Mouse (Mus musculus) CH12.LX (cell line): ENCODE data around the gene Abcb8. TPM values are rescaled to one million over a fixed set of nuclear protein-coding genes. Genes with fewer than 3 reads are reported as not detected.

ENCODE experiments used
- DNase-seq: peaks from one replicate; pipeline ENCODE4 v3.0.0-alpha.2; 2013; ENCODE audit errors: extremely low read depth
- H3K27ac ChIP-seq: 2 replicates; pipeline ENCODE4 v1.5.1; 2012; ENCODE audit warnings: low read depth, mild to moderate bottlenecking, control low read depth, moderate library complexity; ENCODE audit not compliant: insufficient read depth
- H3K27me3 ChIP-seq: replicated peaks from 2 replicates; pipeline ENCODE3; 2012; ENCODE audit warnings: inconsistent platforms
- H3K36me3 ChIP-seq, 2 experiments: replicated peaks in 1 of 2; 2 replicates each; pipeline versions ENCODE3 to v1.6.1; 2012; ENCODE audit warnings: inconsistent platforms in 1 of 2, low read length in 1 of 2, mild to moderate bottlenecking in 1 of 2, mixed read lengths in 1 of 2, moderate library complexity in 1 of 2; ENCODE audit not compliant: control insufficient read depth in 1 of 2, insufficient read depth in 1 of 2
- H3K4me1 ChIP-seq, 2 experiments: 2 replicates each; pipeline ENCODE4 v1.6.1; 2012; ENCODE audit warnings: inconsistent platforms in 1 of 2, moderate library complexity in 1 of 2; ENCODE audit not compliant: insufficient read depth in 2 of 2, control insufficient read depth in 1 of 2
- H3K4me2 ChIP-seq: 2 replicates; pipeline ENCODE4 v1.6.1; 2012; ENCODE audit warnings: low read depth, mild to moderate bottlenecking, control low read depth; ENCODE audit not compliant: poor library complexity, insufficient read depth, severe bottlenecking
- H3K4me3 ChIP-seq, 3 experiments: fragments of 150-350 bp in 1 of 3; sonication (generic) in 1 of 3; replicated peaks in 1 of 3; 2 replicates each; pipeline versions ENCODE3 to v1.5.1; 2011 to 2012; ENCODE audit warnings: low read depth in 2 of 3, low read length in 2 of 3, mild to moderate bottlenecking in 2 of 3, moderate library complexity in 2 of 3, control low read depth in 1 of 3, improper control_type of control experiment in 1 of 3, inconsistent platforms in 1 of 3, mixed read lengths in 1 of 3; ENCODE audit not compliant: poor library complexity in 1 of 3
- H3K79me2 ChIP-seq: replicated peaks from 2 replicates; pipeline ENCODE4 v1.6.1; 2012; ENCODE audit warnings: mild to moderate bottlenecking, moderate library complexity; ENCODE audit not compliant: control insufficient read depth, poor library complexity, insufficient read depth, severe bottlenecking; ENCODE audit errors: extremely low read depth
- H3K9ac ChIP-seq: 2 replicates; pipeline ENCODE4 v1.6.1; 2012; ENCODE audit warnings: low read depth, mild to moderate bottlenecking, control low read depth, moderate library complexity; ENCODE audit not compliant: insufficient read depth
- H3K9me3 ChIP-seq: replicated peaks from 2 replicates; pipeline ENCODE3; 2012; ENCODE audit warnings: low read length, inconsistent platforms, mixed read lengths
- BHLHE40 ChIP-seq: IDR thresholded peaks from 2 replicates; pipeline ENCODE4 v1.6.1; 2011; ENCODE audit warnings: mild to moderate bottlenecking, low read depth, low read length, improper control_type of control experiment
- CHD1 ChIP-seq: IDR thresholded peaks from 2 replicates; pipeline ENCODE4 v1.6.1; 2012; ENCODE audit warnings: low read depth, low read length, improper control_type of control experiment, inconsistent platforms
- CHD2 ChIP-seq: IDR thresholded peaks from 2 replicates; pipeline ENCODE4 v1.6.1; 2011; ENCODE audit warnings: low read length, improper control_type of control experiment
- CTCF ChIP-seq, 2 experiments: IDR thresholded peaks in 1 of 2; conservative IDR thresholded peaks in 1 of 2; 2 replicates each; pipeline ENCODE4 v1.5.1; 2011 to 2012; ENCODE audit warnings: low read depth in 2 of 2, low read length in 2 of 2, improper control_type of control experiment in 1 of 2, inconsistent platforms in 1 of 2, mild to moderate bottlenecking in 1 of 2, moderate library complexity in 1 of 2
- EP300 ChIP-seq: IDR thresholded peaks from 2 replicates; pipeline ENCODE4 v1.6.1; 2011; ENCODE audit warnings: low read length, improper control_type of control experiment
- ETS1 ChIP-seq: conservative IDR thresholded peaks from 2 replicates; pipeline ENCODE4 v1.6.1; 2012; ENCODE audit warnings: low read depth, mild to moderate bottlenecking, inconsistent platforms, low read length, improper control_type of control experiment, moderate library complexity
- HCFC1 ChIP-seq: IDR thresholded peaks from 2 replicates; pipeline ENCODE4 v1.6.1; 2012; ENCODE audit warnings: low read depth, mild to moderate bottlenecking, inconsistent platforms, low read length, improper control_type of control experiment
- IRF4 ChIP-seq: IDR thresholded peaks from 2 replicates; pipeline ENCODE4 v1.6.1; 2014; ENCODE audit warnings: low read depth, mild to moderate bottlenecking, inconsistent platforms, low read length, improper control_type of control experiment
- KAT2A ChIP-seq: IDR thresholded peaks from 2 replicates; pipeline ENCODE4 v1.6.1; 2012; ENCODE audit warnings: low read length, improper control_type of control experiment, inconsistent platforms; ENCODE audit not compliant: insufficient replicate concordance
- MAFK ChIP-seq: IDR thresholded peaks from 2 replicates; pipeline ENCODE4 v1.6.1; 2011; ENCODE audit warnings: low read length, improper control_type of control experiment; ENCODE audit not compliant: insufficient replicate concordance
- MAX ChIP-seq: IDR thresholded peaks from 2 replicates; pipeline ENCODE4 v1.6.1; 2011; ENCODE audit warnings: low read length, improper control_type of control experiment
- MEF2A ChIP-seq: IDR thresholded peaks from 2 replicates; pipeline ENCODE4 v1.6.1; 2014; ENCODE audit warnings: low read depth, mild to moderate bottlenecking, inconsistent platforms, low read length, improper control_type of control experiment, borderline replicate concordance
- MXI1 ChIP-seq: IDR thresholded peaks from 2 replicates; pipeline ENCODE4 v1.6.1; 2011; ENCODE audit warnings: mild to moderate bottlenecking, low read depth, low read length, improper control_type of control experiment
- MYC ChIP-seq: IDR thresholded peaks from 2 replicates; pipeline ENCODE4 v1.6.1; 2011; ENCODE audit warnings: low read depth, mild to moderate bottlenecking, improper control_type of control experiment, low read length
- NELFE ChIP-seq: IDR thresholded peaks from 2 replicates; pipeline ENCODE4 v1.6.1; 2011; ENCODE audit warnings: low read depth, low read length, improper control_type of control experiment
- NRF1 ChIP-seq: IDR thresholded peaks from 2 replicates; pipeline ENCODE4 v1.6.1; 2014; ENCODE audit warnings: low read depth, mild to moderate bottlenecking, inconsistent platforms, low read length, improper control_type of control experiment, moderate library complexity
- POLR2A ChIP-seq: IDR thresholded peaks from 2 replicates; pipeline ENCODE4 v1.6.1; 2011; ENCODE audit warnings: low read depth, mild to moderate bottlenecking, improper control_type of control experiment, low read length
- POLR2AphosphoS2 ChIP-seq: IDR thresholded peaks from 2 replicates; pipeline ENCODE4 v1.6.1; 2011; ENCODE audit warnings: low read depth, low read length, improper control_type of control experiment
- RAD21 ChIP-seq: IDR thresholded peaks from 2 replicates; pipeline ENCODE4 v1.6.1; 2011; ENCODE audit warnings: low read depth, mild to moderate bottlenecking, low read length, improper control_type of control experiment, moderate library complexity
- RCOR1 ChIP-seq: conservative IDR thresholded peaks from 2 replicates; pipeline ENCODE4 v1.6.1; 2012; ENCODE audit warnings: low read depth, mild to moderate bottlenecking, inconsistent platforms, low read length, improper control_type of control experiment
- TBP ChIP-seq: conservative IDR thresholded peaks from 2 replicates; pipeline ENCODE4 v1.6.1; 2011; ENCODE audit warnings: low read depth, low read length, improper control_type of control experiment
- TCF12 ChIP-seq: IDR thresholded peaks from 2 replicates; pipeline ENCODE4 v1.6.1; 2014; ENCODE audit warnings: low read depth, mild to moderate bottlenecking, inconsistent platforms, low read length, improper control_type of control experiment
- USF1 ChIP-seq: IDR thresholded peaks from 2 replicates; pipeline ENCODE4 v1.6.1; 2014; ENCODE audit warnings: low read depth, mild to moderate bottlenecking, inconsistent platforms, low read length, improper control_type of control experiment
- USF2 ChIP-seq: conservative IDR thresholded peaks from 2 replicates; pipeline ENCODE4 v1.6.1; 2011; ENCODE audit warnings: low read depth, low read length, improper control_type of control experiment
- ZC3H11A ChIP-seq: IDR thresholded peaks from 2 replicates; pipeline ENCODE4 v1.6.1; 2012; ENCODE audit warnings: low read depth, mild to moderate bottlenecking, inconsistent platforms, low read length, improper control_type of control experiment
- ZKSCAN1 ChIP-seq: IDR thresholded peaks from 2 replicates; pipeline ENCODE4 v1.6.1; 2012; ENCODE audit warnings: low read depth, inconsistent platforms, low read length, improper control_type of control experiment, borderline replicate concordance
- ZMIZ1 ChIP-seq: IDR thresholded peaks from 2 replicates; pipeline ENCODE4 v1.6.1; 2012; ENCODE audit warnings: low read depth, mild to moderate bottlenecking, inconsistent platforms, low read length, improper control_type of control experiment
- ZNF384 ChIP-seq: IDR thresholded peaks from 2 replicates; pipeline ENCODE4 v1.6.1; 2012; ENCODE audit warnings: low read depth, low read length, improper control_type of control experiment, inconsistent platforms
- dilution Hi-C: fragments of 300-500 bp; cut with MboI; formaldehyde crosslinking; loops from 2 replicates; pipeline ENCODE4 v1.14.3; 2020; ENCODE audit warnings: low sequenced_read_pairs; ENCODE audit not compliant: extremely low pct_unique_long_range_greater_than_20kb, extremely low pct_ligation_motif_present
- in situ Hi-C: fragments of 300-500 bp; cut with MboI; formaldehyde crosslinking; loops from 3 replicates; pipeline ENCODE4 v1.14.3; 2019; ENCODE audit warnings: low sequenced_read_pairs, low pct_ligation_motif_present, low pct_unique_long_range_greater_than_20kb, mixed read lengths
- polyA plus RNA-seq: library from polyadenylated mRNA; unstranded; fragments of >175 nt; gene quantifications from 2 replicates; pipeline ENCODE4 v1.2.1, GENCODE M21; 2012; ENCODE audit warnings: low read depth; ENCODE audit not compliant: insufficient read length
- total RNA-seq, 2 experiments: library from RNA; depleted of rRNA; stranded (reverse); fragments of 300-350 nt in 1 of 2; fragments of >200 nt in 1 of 2; gene quantifications; 2 replicates each; pipeline ENCODE4 v1.2.3; 2012 to 2014

Abcb8 gene
- total and polyA plus RNA-seq, 3 experiments, result 31.0 to 58.7 (median 45.4) TPM

- TF ChIP-seq ZMIZ1 (no peak), ZKSCAN1 (no peak), TCF12 (no peak), MYC (no peak), HCFC1 (no peak), POLR2AphosphoS2 (no peak), MXI1 (no peak), NRF1 (no peak), CHD2 (no peak), TBP (no peak), POLR2A (no peak), MAFK (no peak), IRF4 (no peak), USF2 (no peak), CTCF (conservative IDR thresholded peaks at IDR 0.05 in 1 of 2, IDR thresholded peaks at IDR 0.05 in 1 of 2; ENCODE audit: low read depth in 2 of 2, low read length in 2 of 2) (no peak), EP300 (no peak), USF1 (no peak), ZNF384 (no peak)
- Histone ChIP-seq H3K9ac (no peak overlapping the region), H3K4me2 (no peak overlapping the region), H3K27me3 (no peaks in the 10 kb centered on the region), H3K4me1 (peaks cover 0 to 13% of the 10 kb centered on the region in 2 experiments; a peak in 2 of 4 replicates), H3K27ac (no peak overlapping the region), H3K9me3 (no peaks in the 10 kb centered on the region), H3K79me2 (no peaks in the 10 kb centered on the region), H3K36me3 (peaks cover 64 to 98% of the 10 kb centered on the region in 2 experiments), H3K4me3 (no peak overlapping the region)
- dilution Hi-C loops (no loop called here), in situ Hi-C loops (no loop called here)
- peak; percentile 34 for DNase-seq
These were observed 11.3 kb downstream of the Abcb8 start for GRCm38 (mm10) chr5:24404594-24405360.

GRCm38 (mm10) chr5:24405389-24405876, 12.0 kb downstream of the Abcb8 start:
- DNase-seq, result no peak
- Histone ChIP-seq H3K27me3 (no peaks in the 10 kb centered on the region), H3K9ac (no peak overlapping the region), H3K36me3 (peaks cover 63 to 97% of the 10 kb centered on the region in 2 experiments), H3K27ac (no peak overlapping the region), H3K4me1 (peaks cover 0 to 13% of the 10 kb centered on the region in 2 experiments; a peak in 2 of 4 replicates), H3K4me2 (no peak overlapping the region), H3K79me2 (no peaks in the 10 kb centered on the region), H3K4me3 (no peak overlapping the region), H3K9me3 (no peaks in the 10 kb centered on the region)
- in situ Hi-C loops (no loop called here), dilution Hi-C loops (no loop called here)
- no peak for TF ChIP-seq ZKSCAN1
- TF ChIP-seq MEF2A, result no peak
- TF ChIP-seq CHD2, result no peak
- no peak for TF ChIP-seq MAFK
- TF ChIP-seq POLR2AphosphoS2, result no peak
- TF ChIP-seq TBP, result no peak
- TF ChIP-seq ZC3H11A, result no peak
- TF ChIP-seq RAD21, result no peak
- no peak for TF ChIP-seq USF1
- no peak for TF ChIP-seq USF2
- no peak for TF ChIP-seq MYC
- no peak for TF ChIP-seq MAX
- no peak for TF ChIP-seq NRF1
- no peak for TF ChIP-seq CHD1
- no peak for TF ChIP-seq NELFE
- no peak for TF ChIP-seq ZMIZ1
- no peak for TF ChIP-seq ETS1
- TF ChIP-seq KAT2A, result no peak
- TF ChIP-seq RCOR1, result no peak
- TF ChIP-seq BHLHE40, result no peak
